Mouse (Mus musculus) right cerebral cortex, postnatal 25 days (tissue): ENCODE measurements around the gene Slc2a4.

ENCODE experiments used
- DNase-seq: peaks from one replicate; pipeline ENCODE4 v3.0.0; 2022

Slc2a4 gene

GRCm38 (mm10) chr11:69948066-69948762 lies at the start of gene Slc2a4:
Gene Slc2a4, minus strand, starts transcription at chr11:69948188.
- no peak for DNase-seq

GRCm38 (mm10) chr11:69997070-69997509 lies 49.1 kb upstream of the Slc2a4 start:
- peak; percentile 72 for DNase-seq

- no peak for DNase-seq
Measured at GRCm38 (mm10) chr11:69996161-69997061, 48.4 kb upstream of the Slc2a4 start.

GRCm38 (mm10) chr11:69995391-69995960 lies 47.5 kb upstream of the Slc2a4 start, which contains the start of gene Phf23:
Gene Phf23, plus strand, starts transcription at chr11:69995777.
- peak; percentile 97 for DNase-seq

- DNase-seq: no peak
Measured at GRCm38 (mm10) chr11:69994401-69995090, 46.6 kb upstream of the Slc2a4 start.

- DNase-seq: no peak
Measured at GRCm38 (mm10) chr11:69992932-69993331, 44.9 kb upstream of the Slc2a4 start.

GRCm38 (mm10) chr11:69992396-69992795 lies 44.4 kb upstream of the Slc2a4 start:
- DNase-seq: no peak

- DNase-seq: no peak
Measured at GRCm38 (mm10) chr11:69991711-69992110, 43.7 kb upstream of the Slc2a4 start.

- peak; percentile 95 for DNase-seq
Measured at GRCm38 (mm10) chr11:69990850-69991691, 43.1 kb upstream of the Slc2a4 start, which contains the start of gene Gabarap. Gene Gabarap, plus strand, starts transcription at chr11:69991143.

GRCm38 (mm10) chr11:69989949-69990348 lies 42.0 kb upstream of the Slc2a4 start:
- no peak for DNase-seq

- DNase-seq: no peak
Measured at GRCm38 (mm10) chr11:69984431-69984830, 36.4 kb upstream of the Slc2a4 start.

GRCm38 (mm10) chr11:69983377-69983776 lies 35.4 kb upstream of the Slc2a4 start:
- DNase-seq: no peak

- DNase-seq: no peak
Measured at GRCm38 (mm10) chr11:69982877-69983276, 34.9 kb upstream of the Slc2a4 start.

GRCm38 (mm10) chr11:69982225-69982624 lies 34.2 kb upstream of the Slc2a4 start, which contains the start of gene Elp5:
Gene Elp5, minus strand, starts transcription at chr11:69982517.
- no peak for DNase-seq

GRCm38 (mm10) chr11:69981141-69981762 lies 33.3 kb upstream of the Slc2a4 start, which contains the start of gene Ctdnep1:
Gene Ctdnep1, plus strand, starts transcription at chr11:69981156.
- DNase-seq: peak; percentile 46

GRCm38 (mm10) chr11:69980196-69981140 lies 32.5 kb upstream of the Slc2a4 start:
- peak; percentile 98 for DNase-seq

- DNase-seq: no peak
Measured at GRCm38 (mm10) chr11:69979827-69980195, 31.8 kb upstream of the Slc2a4 start.

GRCm38 (mm10) chr11:69976271-69976670 lies 28.3 kb upstream of the Slc2a4 start:
- DNase-seq: no peak

GRCm38 (mm10) chr11:69974907-69975306 lies 26.9 kb upstream of the Slc2a4 start:
- no peak for DNase-seq

- no peak for DNase-seq
Measured at GRCm38 (mm10) chr11:69970775-69971174, 22.8 kb upstream of the Slc2a4 start.
